Mouse (Mus musculus) R1 (cell line): ENCODE results near the gene Hnf1b.

Experiments used
- DNase-seq: peaks from one replicate; pipeline ENCODE4 v3.0.0-alpha.2; 2018; ENCODE audit warnings: low read depth, low spot score

Hnf1b gene

GRCm38 (mm10) chr11:83849529-83850335, at the start of gene Hnf1b:
Hnf1b (plus strand) TSS chr11:83850063.
- DNase-seq: peak; percentile 34

DNA sequence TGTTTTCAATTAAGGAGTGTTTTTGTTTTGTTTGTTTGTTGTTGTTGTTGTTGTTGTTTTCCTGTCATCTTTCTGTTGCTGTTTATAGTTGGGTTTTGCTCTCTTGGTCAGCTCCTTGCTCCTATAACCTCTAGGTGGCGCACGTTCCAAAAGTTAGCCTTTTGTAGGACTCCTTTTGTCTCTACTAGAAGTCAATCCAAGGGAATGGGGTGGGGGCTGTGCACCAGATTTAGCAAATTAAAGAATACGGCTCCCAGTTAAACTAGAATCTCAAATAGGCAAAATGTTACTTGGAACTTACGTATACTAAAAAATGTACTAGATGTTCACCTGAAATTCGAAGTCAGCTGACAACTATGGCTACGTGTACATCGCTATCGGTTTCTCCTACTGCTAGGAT, 47.7 kb upstream of the Hnf1b start:
- DNase-seq: peak; percentile 74

- DNase-seq: no peak
Measured at GRCm38 (mm10) chr11:83802581-83802980, 47.3 kb upstream of the Hnf1b start.

DNA sequence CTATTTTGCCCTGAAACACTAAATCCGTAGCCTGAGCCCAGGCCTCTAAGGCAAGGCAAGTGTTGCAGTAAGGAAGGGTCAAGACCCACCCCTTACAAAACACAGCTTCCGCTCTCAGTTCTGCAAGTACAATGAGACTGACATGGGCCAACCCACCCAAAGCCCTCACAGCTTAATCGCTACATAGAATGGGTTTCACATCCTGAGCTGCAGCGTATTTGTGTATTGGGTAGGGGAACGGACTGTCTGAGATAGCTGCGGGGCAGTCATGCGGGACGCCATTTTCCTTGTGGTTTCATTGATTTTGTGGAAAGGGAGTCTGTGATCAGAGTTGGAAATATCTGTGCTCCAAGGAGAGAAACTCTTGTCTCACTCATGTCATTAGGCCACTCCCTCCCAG, 39.4 kb upstream of the Hnf1b start:
- DNase-seq: peak; percentile 53

DNA sequence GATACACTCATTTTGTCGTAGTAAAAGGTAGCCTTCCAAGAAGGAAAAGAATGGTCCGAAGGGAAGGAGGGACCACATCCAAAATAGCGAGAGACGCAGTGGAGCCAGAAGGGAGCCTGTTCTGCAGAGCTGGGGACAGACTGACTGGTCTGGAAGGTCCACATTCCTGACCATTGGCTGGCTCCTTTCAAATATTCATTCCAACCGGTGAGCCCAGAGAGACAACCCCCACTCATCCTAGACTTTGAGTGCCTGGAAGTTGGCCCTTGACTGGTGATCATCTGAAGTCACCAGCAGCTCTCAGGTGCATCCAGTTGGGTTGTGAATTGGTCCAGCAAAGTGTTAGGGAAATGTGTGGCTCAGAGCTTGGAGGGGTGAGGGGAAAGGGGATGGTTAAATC, 34.7 kb upstream of the Hnf1b start:
- no peak for DNase-seq

- peak; percentile 80 for DNase-seq
Measured at GRCm38 (mm10) chr11:83815628-83816027, 34.2 kb upstream of the Hnf1b start.

DNA sequence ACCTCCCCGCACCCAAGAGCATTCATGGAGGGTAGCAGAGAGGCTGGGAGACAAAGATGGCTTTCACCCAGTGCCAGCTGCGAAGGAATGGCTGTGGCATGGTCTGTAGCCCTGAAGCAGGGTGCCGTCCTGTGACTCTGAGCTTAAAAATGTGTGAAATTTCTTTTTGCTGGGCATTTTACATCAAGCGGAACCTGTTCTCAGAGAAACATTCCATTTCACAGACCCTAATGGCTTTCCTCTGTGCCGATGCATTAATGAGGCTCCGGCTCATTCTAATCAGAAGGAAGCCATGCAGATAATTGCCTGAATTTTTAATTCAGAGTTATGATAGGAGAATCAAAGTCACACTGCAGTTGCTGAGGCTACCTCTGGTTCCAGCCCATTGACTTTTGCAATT, 32.8 kb upstream of the Hnf1b start:
- DNase-seq: no peak

DNA sequence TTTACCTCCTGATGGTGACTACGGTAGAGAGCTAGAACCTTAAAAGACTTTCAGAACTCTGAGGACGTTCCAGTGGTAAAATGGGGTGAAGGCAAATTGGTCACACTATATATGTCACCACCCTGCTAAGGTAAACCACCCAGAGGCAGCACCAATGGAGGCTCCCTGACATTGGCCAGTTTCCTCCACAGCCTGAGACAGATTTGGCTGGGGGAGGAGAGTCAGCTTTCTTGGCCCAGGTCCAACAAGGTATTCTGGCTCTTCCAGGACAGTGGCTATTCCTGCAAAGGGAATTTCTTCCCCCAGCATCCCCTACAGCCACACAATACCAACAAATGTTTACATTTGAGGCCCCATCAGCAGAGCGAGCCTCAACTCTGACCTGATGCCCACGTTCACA, 31.9 kb upstream of the Hnf1b start:
- no peak for DNase-seq

DNA sequence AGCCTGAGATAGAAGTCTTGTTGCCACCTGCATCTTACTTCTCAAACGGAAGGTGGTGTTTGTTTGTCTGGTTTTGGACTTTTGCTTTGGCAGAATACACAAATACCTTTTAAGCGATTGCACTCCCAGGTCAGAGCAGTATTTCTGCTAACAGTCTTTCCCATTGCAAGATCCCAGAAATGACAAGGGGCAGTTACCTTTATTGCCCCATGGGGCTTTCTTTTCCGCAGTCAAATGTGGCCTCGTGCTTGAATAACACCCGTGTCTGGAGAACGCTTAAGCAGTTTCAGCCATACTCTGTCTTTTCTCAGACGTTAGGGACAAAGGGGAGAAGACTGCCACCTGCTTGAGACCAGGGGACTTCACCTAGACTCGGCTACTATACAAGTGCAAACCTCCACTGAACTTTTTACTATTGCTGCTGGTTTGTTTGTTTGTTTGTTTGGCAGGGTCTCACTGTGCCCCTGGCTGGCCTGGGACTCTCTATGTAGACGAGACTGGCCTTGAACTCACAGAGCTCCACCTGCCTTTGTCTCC, 31.2 kb upstream of the Hnf1b start:
- no peak for DNase-seq

DNA sequence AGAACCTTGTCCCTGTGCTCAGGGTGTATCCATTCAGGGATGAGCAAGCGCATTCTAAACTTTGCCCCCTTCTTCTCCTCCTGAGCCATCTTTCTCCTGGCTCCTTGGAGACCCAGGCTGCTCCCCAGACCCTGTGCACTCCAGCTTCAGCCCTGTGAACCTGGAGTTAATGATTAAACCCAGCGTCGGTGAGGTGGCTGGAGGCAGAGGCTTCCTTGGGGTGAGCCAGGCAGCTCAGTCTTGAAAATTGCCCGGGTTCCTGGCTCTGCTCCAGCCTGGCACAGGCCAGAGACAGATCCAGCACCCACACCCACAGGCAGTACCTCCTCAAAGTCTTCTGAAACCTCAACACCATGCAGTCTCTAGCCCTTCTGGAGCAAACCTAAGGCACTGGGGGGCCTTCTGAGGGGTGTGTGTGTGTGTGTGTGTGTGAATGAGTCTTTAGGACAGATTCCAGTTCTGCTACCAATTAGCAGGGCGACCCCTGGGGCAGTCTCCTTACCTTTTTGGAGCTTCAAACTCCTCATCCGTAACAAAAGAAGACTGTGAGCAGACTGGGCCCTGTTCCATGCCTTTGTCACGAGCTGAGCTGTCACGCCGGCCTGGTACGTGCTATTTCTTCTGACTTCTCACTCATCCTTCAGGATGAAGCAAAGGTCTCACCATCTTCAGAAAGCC, 29.9 kb upstream of the Hnf1b start:
- no peak for DNase-seq

- no peak for DNase-seq
Measured at GRCm38 (mm10) chr11:83826142-83826541, 23.7 kb upstream of the Hnf1b start.

- no peak for DNase-seq
Measured at GRCm38 (mm10) chr11:83828553-83829142, 21.2 kb upstream of the Hnf1b start.

GRCm38 (mm10) chr11:83832389-83832788, 17.5 kb upstream of the Hnf1b start:
- peak; percentile 76 for DNase-seq

GRCm38 (mm10) chr11:83833517-83833916, 16.3 kb upstream of the Hnf1b start:
- no peak for DNase-seq

DNA sequence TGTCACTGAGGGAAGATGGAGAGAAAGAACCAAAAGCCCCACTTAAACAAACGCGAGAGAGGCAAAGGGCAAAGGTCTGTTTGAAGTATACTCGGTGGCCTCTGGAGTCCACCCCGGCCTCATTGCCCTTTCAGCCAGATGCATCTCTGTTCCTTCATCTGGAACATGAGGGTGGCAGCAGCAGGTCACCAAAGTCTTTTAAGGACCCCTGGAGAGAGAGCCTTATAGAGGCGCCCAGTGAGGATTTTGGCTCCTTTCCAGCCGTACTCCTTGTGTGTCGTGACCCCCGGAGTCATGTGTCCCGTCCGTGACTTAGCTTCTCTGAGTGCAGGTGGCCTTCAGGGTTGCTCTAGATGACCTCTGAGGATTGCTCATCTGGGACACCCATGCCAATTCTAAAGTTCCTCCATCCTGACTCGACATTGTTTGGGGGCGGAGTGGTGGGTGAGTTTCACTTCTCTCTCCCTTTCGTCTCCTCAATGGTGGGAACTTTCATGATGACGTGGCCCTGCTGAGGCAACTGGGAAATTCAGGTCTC, 15.8 kb upstream of the Hnf1b start:
- DNase-seq: no peak

- no peak for DNase-seq
Measured at GRCm38 (mm10) chr11:83839451-83839850, 10.4 kb upstream of the Hnf1b start.

DNA sequence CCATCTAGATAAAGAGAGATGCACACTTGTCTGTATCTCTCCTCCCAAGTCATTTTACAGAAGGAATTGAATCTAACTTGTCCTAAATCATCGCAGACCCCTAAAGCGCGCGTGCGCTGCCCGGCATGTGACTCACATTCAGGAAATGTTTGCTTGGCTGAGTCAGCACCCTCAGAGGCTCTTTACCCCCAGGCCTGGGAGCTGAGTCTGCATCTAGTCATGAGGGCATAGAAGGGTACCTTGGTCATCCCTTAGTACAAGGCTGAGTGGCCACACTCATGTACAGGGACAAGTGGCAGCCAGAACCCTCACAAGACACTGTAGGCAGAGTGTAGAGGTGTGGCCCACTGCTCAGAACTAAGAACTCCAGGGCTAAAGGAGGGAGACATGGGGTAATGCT, 6.3 kb upstream of the Hnf1b start:
- no peak for DNase-seq

- peak; percentile 35 for DNase-seq
Measured at GRCm38 (mm10) chr11:83850586-83851272, 866 bp downstream of the Hnf1b start.

- DNase-seq: peak; percentile 46
Measured at GRCm38 (mm10) chr11:83851273-83852015, 1.6 kb downstream of the Hnf1b start.

- DNase-seq: no peak
Measured at GRCm38 (mm10) chr11:83852016-83852355, 2.1 kb downstream of the Hnf1b start.
